Comparison of ENCODE assay signal across 25 mouse cellular contexts in genomic region chr4:46418851-46419250, GRCm38 (mm10). TPM values are rescaled to one million over a fixed set of nuclear protein-coding genes. Genes with fewer than 3 reads are reported as not detected.
"Had no signal": no experiment of that assay in that cellular context is flagged by ENCODE, and none has a peak within 500 bp of the region (broad histone marks: within the 10 kb centered on the region; RNA-seq: fewer than 3 reads in every experiment).

No protein-coding gene starts in this region.

- DNase-seq: kidney, adult 8-10 months; kidney, postnatal 10 days; kidney, postnatal 36 days; layer of hippocampus, postnatal 36 days; lung, adult 2 months; lung, postnatal 14 days; lung, postnatal 4 days; right cerebral cortex, adult 18-20 months; right cerebral cortex, postnatal 14 days; right cerebral cortex, postnatal 4 days; thymus, adult 2 months; thymus, postnatal 14 days; thymus, postnatal 4 days had no signal

- H3K9ac ChIP-seq: kidney, embryonic 15.5 days; liver, embryonic 14.5 days; midbrain, embryonic 15.5 days; neural tube, embryonic 12.5 days; neural tube, embryonic 15.5 days had no signal

- H3K36me3 ChIP-seq: kidney, embryonic 15.5 days; midbrain, embryonic 12.5 days; midbrain, embryonic 15.5 days; neural tube, embryonic 12.5 days; neural tube, embryonic 15.5 days had no signal

- H3K4me3 ChIP-seq: kidney, embryonic 15.5 days; left cerebral cortex, adult 2 months; midbrain, embryonic 12.5 days; midbrain, embryonic 15.5 days; neural tube, embryonic 12.5 days; neural tube, embryonic 15.5 days had no signal

- H3K4me1 ChIP-seq: kidney, embryonic 15.5 days; midbrain, embryonic 12.5 days; midbrain, embryonic 15.5 days; neural tube, embryonic 12.5 days; neural tube, embryonic 15.5 days had no signal

- H3K27ac ChIP-seq: kidney, embryonic 15.5 days; left cerebral cortex, adult 2 months; liver, embryonic 14.5 days; midbrain, embryonic 12.5 days; midbrain, embryonic 15.5 days; neural tube, embryonic 12.5 days; neural tube, embryonic 15.5 days; stomach, postnatal 0 days had no signal

- ATAC-seq: midbrain, embryonic 15.5 days had no signal

- H3K4me2 ChIP-seq: kidney, embryonic 15.5 days; midbrain, embryonic 12.5 days; midbrain, embryonic 15.5 days; neural tube, embryonic 12.5 days; neural tube, embryonic 15.5 days had no signal

- H3K9me3 ChIP-seq: kidney, embryonic 15.5 days; midbrain, embryonic 12.5 days; midbrain, embryonic 15.5 days; neural tube, embryonic 12.5 days; neural tube, embryonic 15.5 days had no signal

- H3K27me3 ChIP-seq: kidney, embryonic 15.5 days; midbrain, embryonic 12.5 days; midbrain, embryonic 15.5 days; neural tube, embryonic 12.5 days; neural tube, embryonic 15.5 days had no signal

RNA-seq across cellular contexts. Expression of gene Hemgn, which starts 5.5 kb away (rescaled TPM):
- total RNA-seq: layer of hippocampus, adult 8-10 months; layer of hippocampus, postnatal 10 days; layer of hippocampus, postnatal 36 days; left cerebral cortex, adult 2 months; left cerebral cortex, postnatal 10 days; left cerebral cortex, postnatal 36 days had no signal
- polyA plus RNA-seq: lung, adult 2 months had no signal
